Mouse (Mus musculus) thymus, adult 2 months (tissue): Measurements from ENCODE around the gene C1qtnf6.

Experiments used
- CTCF ChIP-seq: fragments of 200-500 bp; IDR thresholded peaks from 2 replicates; pipeline ENCODE4 v1.5.1; 2012; ENCODE audit warnings: mild to moderate bottlenecking, control low read depth, low read length, moderate library complexity, borderline replicate concordance; ENCODE audit not compliant: control insufficient read depth, poor library complexity, insufficient read depth; ENCODE audit errors: extremely low read depth
- POLR2A ChIP-seq: fragments of 200-500 bp; IDR thresholded peaks from 2 replicates; pipeline ENCODE4 v1.6.1; 2012; ENCODE audit warnings: mild to moderate bottlenecking, low read length, control low read depth, moderate library complexity; ENCODE audit not compliant: control insufficient read depth, poor library complexity, insufficient read depth; ENCODE audit errors: extremely low read depth

- TF ChIP-seq POLR2A (no peak), CTCF (no peak)
These were observed 9.9 kb downstream of the C1qtnf6 start for GRCm38 (mm10) chr15:78521331-78521730.
